Mouse (Mus musculus): ENCODE measurements around the gene Il20ra. TPM values are rescaled to one million over a fixed set of nuclear protein-coding genes. Genes with fewer than 3 reads are reported as not detected.

The Il20ra gene
- 0.10 TPM in 1 of 2 replicates, not detected in the other for polyA plus RNA-seq (2015; fragmentation: Nextera tagmentation; extraction: Ambion mirVana)

DNA sequence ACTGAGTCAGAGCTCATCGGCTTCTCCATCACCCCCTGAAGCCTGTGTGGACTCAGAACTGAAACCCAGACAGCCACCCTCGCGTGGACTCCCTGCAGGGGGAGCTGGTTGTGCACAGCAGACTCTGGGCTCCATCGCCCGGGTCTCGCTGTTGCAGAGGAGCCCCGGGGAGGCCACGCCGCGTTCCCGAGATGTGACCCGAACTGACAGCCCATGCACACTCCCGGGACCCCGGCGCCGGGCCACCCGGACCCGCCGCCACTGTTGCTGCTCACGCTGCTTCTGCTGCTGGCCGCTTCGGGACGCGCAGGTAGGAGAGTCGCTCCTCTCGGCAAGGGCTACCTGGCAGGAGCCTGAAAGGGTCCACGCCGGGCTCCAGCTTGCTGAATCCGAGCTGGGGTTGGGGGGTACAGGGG, at the start of gene Il20ra:
Gene Il20ra (plus strand): TSS at position 150 of the 416 bp plus-strand sequence.
- H3K27me3 ChIP-seq (replicated peaks; ENCODE audit: control insufficient read depth, insufficient read depth, low read length): peaks cover 7% of the 10 kb centered on the region
- H3K9ac ChIP-seq (replicated peaks; ENCODE audit: low read depth, low read length): peak within 1 kb of the TSS; percentile 52
- H3K9me3 ChIP-seq (ENCODE audit: control insufficient read depth, low read length): no peaks in the 10 kb centered on the region
- WGBS: under 1% methylated on average over 29 of the region's 29 CpGs
- ATAC-seq: peak; percentile 89
- H3K27ac ChIP-seq (ENCODE audit: low read length): no peak within 1 kb of the TSS
- peak within 1 kb of the TSS; percentile 43 for H3K4me3 ChIP-seq (replicated peaks; ENCODE audit: low read length)
- peaks cover 6% of the 10 kb centered on the region for H3K4me1 ChIP-seq (replicated peaks; ENCODE audit: control insufficient read depth, insufficient read depth, low read length)
- no peaks in the 10 kb centered on the region for H3K36me3 ChIP-seq (ENCODE audit: control insufficient read depth, insufficient read depth)
- H3K4me2 ChIP-seq (ENCODE audit: low read length): peak within 1 kb of the TSS; percentile 76

- H3K4me1 ChIP-seq (replicated peaks; ENCODE audit: control insufficient read depth, insufficient read depth, low read length): no peaks in the 10 kb centered on the region
- H3K4me2 ChIP-seq (ENCODE audit: low read length): no peak overlapping the region
- H3K9ac ChIP-seq (replicated peaks; ENCODE audit: low read depth, low read length): no peak overlapping the region
- H3K36me3 ChIP-seq (ENCODE audit: control insufficient read depth, insufficient read depth): no peaks in the 10 kb centered on the region
- WGBS: 81% methylated on average over 5 of the region's 5 CpGs
- no peak for ATAC-seq
- no peaks in the 10 kb centered on the region for H3K9me3 ChIP-seq (ENCODE audit: control insufficient read depth, low read length)
- no peaks in the 10 kb centered on the region for H3K27me3 ChIP-seq (replicated peaks; ENCODE audit: control insufficient read depth, insufficient read depth, low read length)
- no peak overlapping the region for H3K27ac ChIP-seq (ENCODE audit: low read length)
- H3K4me3 ChIP-seq (replicated peaks; ENCODE audit: low read length): no peak overlapping the region
Measured at GRCm38 (mm10) chr10:19668973-19669372, 43.4 kb upstream of the Il20ra start.

DNA sequence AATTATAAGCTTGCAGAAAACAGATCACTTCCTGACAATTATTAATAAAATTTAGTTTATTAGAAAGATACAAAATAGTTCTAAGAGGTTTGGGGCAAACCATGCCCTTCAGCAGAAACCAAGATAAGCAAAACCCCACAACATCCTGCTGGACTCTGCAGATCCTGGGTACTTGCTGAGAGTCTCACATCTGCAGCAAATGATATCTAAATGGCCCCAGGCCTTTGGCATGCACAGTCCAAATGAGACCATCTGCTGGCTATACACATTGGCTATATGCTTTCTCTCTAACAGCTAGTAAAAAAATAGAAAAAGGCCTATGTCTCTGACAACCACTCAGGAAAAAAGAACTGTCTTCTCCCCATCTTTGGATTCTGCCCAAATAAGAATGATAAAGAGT, 40.4 kb upstream of the Il20ra start:
- no peaks in the 10 kb centered on the region for H3K9me3 ChIP-seq (ENCODE audit: control insufficient read depth, low read length)
- H3K27me3 ChIP-seq (replicated peaks; ENCODE audit: control insufficient read depth, insufficient read depth, low read length): no peaks in the 10 kb centered on the region
- H3K9ac ChIP-seq (replicated peaks; ENCODE audit: low read depth, low read length): no peak overlapping the region
- H3K27ac ChIP-seq (ENCODE audit: low read length): no peak overlapping the region
- ATAC-seq: no peak
- no peak overlapping the region for H3K4me2 ChIP-seq (ENCODE audit: low read length)
- no peaks in the 10 kb centered on the region for H3K36me3 ChIP-seq (ENCODE audit: control insufficient read depth, insufficient read depth)
- no peak overlapping the region for H3K4me3 ChIP-seq (replicated peaks; ENCODE audit: low read length)
- no peaks in the 10 kb centered on the region for H3K4me1 ChIP-seq (replicated peaks; ENCODE audit: control insufficient read depth, insufficient read depth, low read length)

- Histone ChIP-seq H3K27me3 (replicated peaks; ENCODE audit: control insufficient read depth, insufficient read depth, low read length) (no peaks in the 10 kb centered on the region), H3K9ac (replicated peaks; ENCODE audit: low read depth, low read length) (no peak overlapping the region), H3K4me2 (ENCODE audit: low read length) (no peak overlapping the region), H3K4me3 (replicated peaks; ENCODE audit: low read length) (no peak overlapping the region), H3K27ac (ENCODE audit: low read length) (no peak overlapping the region), H3K4me1 (replicated peaks; ENCODE audit: control insufficient read depth, insufficient read depth, low read length) (no peaks in the 10 kb centered on the region), H3K9me3 (ENCODE audit: control insufficient read depth, low read length) (no peaks in the 10 kb centered on the region), H3K36me3 (ENCODE audit: control insufficient read depth, insufficient read depth) (no peaks in the 10 kb centered on the region)
- WGBS: 91% methylated on average over 1 of the region's 1 CpGs
- ATAC-seq: no peak
Measured at GRCm38 (mm10) chr10:19673146-19673545, 39.2 kb upstream of the Il20ra start.

DNA sequence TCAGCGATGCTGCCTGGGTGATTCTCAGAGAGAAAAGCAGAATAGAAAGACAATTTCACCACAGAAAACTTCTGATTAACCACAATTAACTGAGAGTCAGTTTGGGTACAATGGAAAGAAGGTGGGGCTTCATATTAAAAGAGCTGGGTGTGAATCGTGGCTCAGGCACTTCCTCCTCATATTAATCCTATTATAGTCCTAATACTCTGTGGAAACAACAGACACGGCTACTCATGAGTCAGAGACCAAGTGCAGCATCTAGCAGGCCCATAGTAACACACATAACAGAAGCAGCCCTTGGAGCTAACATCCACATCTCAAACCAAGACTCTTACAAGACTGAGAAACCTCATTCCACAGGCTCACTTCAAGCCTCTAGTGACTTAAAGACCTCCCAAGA, 24.7 kb upstream of the Il20ra start:
- WGBS: 76% methylated on average over 3 of the region's 3 CpGs
- H3K9me3 ChIP-seq (ENCODE audit: control insufficient read depth, low read length): peaks cover 2% of the 10 kb centered on the region; the same call in 1 of the 2 replicates
- no peak overlapping the region for H3K4me3 ChIP-seq (replicated peaks; ENCODE audit: low read length)
- no peaks in the 10 kb centered on the region for H3K27me3 ChIP-seq (replicated peaks; ENCODE audit: control insufficient read depth, insufficient read depth, low read length)
- H3K9ac ChIP-seq (replicated peaks; ENCODE audit: low read depth, low read length): no peak overlapping the region
- no peak overlapping the region for H3K27ac ChIP-seq (ENCODE audit: low read length)
- ATAC-seq: no peak
- no peak overlapping the region for H3K4me2 ChIP-seq (ENCODE audit: low read length)
- H3K4me1 ChIP-seq (replicated peaks; ENCODE audit: control insufficient read depth, insufficient read depth, low read length): no peaks in the 10 kb centered on the region
- no peaks in the 10 kb centered on the region for H3K36me3 ChIP-seq (ENCODE audit: control insufficient read depth, insufficient read depth)

DNA sequence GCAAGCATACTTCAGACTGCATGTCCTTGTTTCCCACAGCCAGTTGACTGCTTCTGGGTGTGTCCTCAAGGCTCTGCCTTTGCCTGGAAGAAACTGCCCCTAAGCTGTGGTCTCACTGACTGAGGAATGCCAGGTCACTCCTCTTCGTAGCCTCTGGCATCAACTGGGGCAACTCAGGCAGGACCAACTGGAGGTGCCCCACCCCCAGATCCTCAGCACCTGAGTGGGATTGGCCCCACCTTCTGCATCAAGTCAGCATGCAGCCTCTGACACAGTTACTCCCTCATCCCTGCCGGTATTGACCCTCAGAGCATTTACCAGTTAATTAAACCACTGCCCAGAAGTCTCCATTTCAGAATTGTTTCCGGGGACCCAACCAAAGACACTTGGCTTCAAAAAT, 21.1 kb upstream of the Il20ra start:
- H3K4me3 ChIP-seq (replicated peaks; ENCODE audit: low read length): no peak overlapping the region
- no peak overlapping the region for H3K4me2 ChIP-seq (ENCODE audit: low read length)
- no peaks in the 10 kb centered on the region for H3K4me1 ChIP-seq (replicated peaks; ENCODE audit: control insufficient read depth, insufficient read depth, low read length)
- no peaks in the 10 kb centered on the region for H3K9me3 ChIP-seq (ENCODE audit: control insufficient read depth, low read length)
- ATAC-seq: no peak
- 64% methylated on average over 3 of the region's 3 CpGs for WGBS
- H3K27me3 ChIP-seq (replicated peaks; ENCODE audit: control insufficient read depth, insufficient read depth, low read length): no peaks in the 10 kb centered on the region
- H3K36me3 ChIP-seq (ENCODE audit: control insufficient read depth, insufficient read depth): no peaks in the 10 kb centered on the region
- H3K9ac ChIP-seq (replicated peaks; ENCODE audit: low read depth, low read length): no peak overlapping the region
- H3K27ac ChIP-seq (ENCODE audit: low read length): no peak overlapping the region

DNA sequence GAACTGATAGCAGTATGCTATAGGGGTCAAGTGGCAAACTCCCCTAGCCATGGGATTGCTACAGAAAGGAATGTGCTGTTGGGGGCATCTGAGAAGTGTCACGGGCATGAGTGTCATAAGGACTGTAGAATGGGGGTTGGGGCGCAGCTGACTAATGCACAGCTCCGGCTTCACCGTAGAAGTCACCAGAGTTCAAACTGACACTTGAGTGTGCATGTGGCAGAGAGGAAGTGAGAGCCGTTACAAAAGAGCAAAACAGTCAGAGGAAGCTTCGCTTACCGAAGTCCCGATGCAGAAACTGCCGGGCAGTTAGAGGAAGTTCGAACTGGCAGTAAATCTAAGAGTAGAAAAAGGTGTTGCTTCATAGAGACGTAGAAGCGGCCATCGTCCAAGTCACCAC, 20.6 kb upstream of the Il20ra start:
- no peak overlapping the region for H3K27ac ChIP-seq (ENCODE audit: low read length)
- no peaks in the 10 kb centered on the region for H3K9me3 ChIP-seq (ENCODE audit: control insufficient read depth, low read length)
- no peaks in the 10 kb centered on the region for H3K27me3 ChIP-seq (replicated peaks; ENCODE audit: control insufficient read depth, insufficient read depth, low read length)
- H3K9ac ChIP-seq (replicated peaks; ENCODE audit: low read depth, low read length): no peak overlapping the region
- no peaks in the 10 kb centered on the region for H3K4me1 ChIP-seq (replicated peaks; ENCODE audit: control insufficient read depth, insufficient read depth, low read length)
- no peak for ATAC-seq
- H3K4me2 ChIP-seq (ENCODE audit: low read length): no peak overlapping the region
- H3K36me3 ChIP-seq (ENCODE audit: control insufficient read depth, insufficient read depth): no peaks in the 10 kb centered on the region
- no peak overlapping the region for H3K4me3 ChIP-seq (replicated peaks; ENCODE audit: low read length)
- WGBS: 88% methylated on average over 13 of the region's 13 CpGs

- Histone ChIP-seq H3K36me3 (ENCODE audit: control insufficient read depth, insufficient read depth) (no peaks in the 10 kb centered on the region), H3K4me3 (replicated peaks; ENCODE audit: low read length) (no peak overlapping the region), H3K4me1 (replicated peaks; ENCODE audit: control insufficient read depth, insufficient read depth, low read length) (no peaks in the 10 kb centered on the region), H3K9me3 (ENCODE audit: control insufficient read depth, low read length) (no peaks in the 10 kb centered on the region), H3K27me3 (replicated peaks; ENCODE audit: control insufficient read depth, insufficient read depth, low read length) (no peaks in the 10 kb centered on the region), H3K4me2 (ENCODE audit: low read length) (no peak overlapping the region), H3K27ac (ENCODE audit: low read length) (no peak overlapping the region), H3K9ac (replicated peaks; ENCODE audit: low read depth, low read length) (no peak overlapping the region)
- WGBS: 90% methylated on average over 7 of the region's 7 CpGs
- no peak for ATAC-seq
Measured at GRCm38 (mm10) chr10:19692332-19692731, 20.0 kb upstream of the Il20ra start.

- Histone ChIP-seq H3K4me3 (replicated peaks; ENCODE audit: low read length) (no peak overlapping the region), H3K9ac (replicated peaks; ENCODE audit: low read depth, low read length) (no peak overlapping the region), H3K4me1 (replicated peaks; ENCODE audit: control insufficient read depth, insufficient read depth, low read length) (no peaks in the 10 kb centered on the region), H3K36me3 (ENCODE audit: control insufficient read depth, insufficient read depth) (no peaks in the 10 kb centered on the region), H3K4me2 (ENCODE audit: low read length) (no peak overlapping the region), H3K9me3 (ENCODE audit: control insufficient read depth, low read length) (no peaks in the 10 kb centered on the region), H3K27me3 (replicated peaks; ENCODE audit: control insufficient read depth, insufficient read depth, low read length) (no peaks in the 10 kb centered on the region), H3K27ac (ENCODE audit: low read length) (no peak overlapping the region)
- peak; percentile 54; the same call in 1 of the 2 replicates for ATAC-seq
- 59% methylated on average over 8 of the region's 8 CpGs for WGBS
Measured at GRCm38 (mm10) chr10:19692988-19693387, 19.4 kb upstream of the Il20ra start.

- Histone ChIP-seq H3K4me2 (ENCODE audit: low read length) (no peak overlapping the region), H3K9me3 (ENCODE audit: control insufficient read depth, low read length) (no peaks in the 10 kb centered on the region), H3K27ac (ENCODE audit: low read length) (no peak overlapping the region), H3K4me3 (replicated peaks; ENCODE audit: low read length) (no peak overlapping the region), H3K9ac (replicated peaks; ENCODE audit: low read depth, low read length) (no peak overlapping the region), H3K4me1 (replicated peaks; ENCODE audit: control insufficient read depth, insufficient read depth, low read length) (no peaks in the 10 kb centered on the region), H3K27me3 (replicated peaks; ENCODE audit: control insufficient read depth, insufficient read depth, low read length) (no peaks in the 10 kb centered on the region), H3K36me3 (ENCODE audit: control insufficient read depth, insufficient read depth) (no peaks in the 10 kb centered on the region)
- no peak for ATAC-seq
- WGBS: 63% methylated on average over 2 of the region's 2 CpGs
Measured at GRCm38 (mm10) chr10:19693629-19694028, 18.7 kb upstream of the Il20ra start.
